In genomic region chr13:101767809-101768629, GRCm38 (mm10) we compare ENCODE assay signal across 8 mouse cellular contexts. TPM values are rescaled to one million over a fixed set of nuclear protein-coding genes. Genes with fewer than 3 reads are reported as not detected.
DNase-seq lines count a peak whose midpoint lies in the region; ATAC-seq lines count a peak whose summit lies in the region.

Pik3r1 (minus strand) TSS chr13:101768217.

- H3K9ac ChIP-seq in hindbrain, embryonic 13.5 days = peak within 1 kb of the TSS; percentile 97

- H3K4me3 ChIP-seq in hindbrain, embryonic 13.5 days = peak within 1 kb of the TSS; percentile 94

- peaks cover 38% of the 10 kb centered on the region for H3K4me1 ChIP-seq in hindbrain, embryonic 13.5 days (replicated peaks)

- no peaks in the 10 kb centered on the region for H3K9me3 ChIP-seq in hindbrain, embryonic 13.5 days

- H3K27ac ChIP-seq in hindbrain, embryonic 13.5 days = peak within 1 kb of the TSS; percentile 97

- 0 out of 2 replicates have a peak, but pooled peaks cover 2% of the 10 kb centered on the region for H3K27me3 ChIP-seq in hindbrain, embryonic 13.5 days

- no peaks in the 10 kb centered on the region for H3K36me3 ChIP-seq in hindbrain, embryonic 13.5 days

- ATAC-seq in hindbrain, embryonic 13.5 days (ENCODE audit: low FRiP score) = peak; percentile 98

- DNase-seq in NIH3T3 (ENCODE audit: low read depth) = peak; percentile 96
- DNase-seq in cerebellum, postnatal 10 days = peak; percentile 99 to 100
- peak; percentile 90 to 93 for DNase-seq in frontal cortex, postnatal 14 days (ENCODE audit: low spot score in 2 of 2)
- DNase-seq in layer of hippocampus, postnatal 36 days = peak; percentile 94 to 96
- peak; percentile 98 for DNase-seq in lung, postnatal 36 days
- DNase-seq in retina, postnatal 1 day = peak; percentile 98
- DNase-seq in urinary bladder, adult 18-20 months (ENCODE audit: low spot score in 2 of 2) = peak; percentile 93 to 95

- under 1% methylated on average over 68 of the region's 76 CpGs for WGBS in hindbrain, embryonic 13.5 days

- peak within 1 kb of the TSS; percentile 88 for H3K4me2 ChIP-seq in hindbrain, embryonic 13.5 days

RNA-seq across cellular contexts. Expression of gene Pik3r1, which starts in this region (rescaled TPM):
- polyA plus RNA-seq in hindbrain, embryonic 13.5 days (2015; fragmentation: Nextera tagmentation; extraction: Ambion mirVana) = 46.8 and 46.9 TPM in 2 replicates
- total RNA-seq in layer of hippocampus, postnatal 36 days (2021) = 10 to 100 TPM; 81.9 to 94.1 TPM

Comparison
In these comparisons a context has a peak if more than half of its experiments do, and no peak if none do; other contexts are left out.
1. Peak in every context shown above with its lines: DNase-seq, ATAC-seq, H3K4me3 ChIP-seq and H3K27ac ChIP-seq.